ENCODE assay signal across 22 mouse cellular contexts in the genomic region with DNA sequence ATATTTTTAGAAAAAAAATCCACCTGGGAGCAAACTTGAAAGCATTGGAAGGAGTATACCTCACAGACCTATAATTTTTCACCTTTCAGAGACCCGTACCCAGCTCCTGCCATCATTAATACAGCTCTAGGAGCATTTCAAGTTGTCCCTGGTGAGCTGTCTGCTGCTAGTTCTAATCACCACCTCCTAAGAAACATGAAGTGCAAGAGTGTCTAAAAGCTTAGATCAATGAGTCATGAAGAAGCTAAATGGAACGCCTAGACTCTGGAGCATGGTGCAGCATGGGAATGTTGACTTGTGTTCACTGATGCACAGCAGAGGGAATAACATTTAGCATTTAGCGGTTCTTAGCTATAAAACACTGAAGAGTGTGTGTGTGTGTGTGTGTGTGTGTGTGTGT.
DNase-seq lines count a peak whose midpoint lies in the region; ATAC-seq lines count a peak whose summit lies in the region.
"Had no signal": no experiment of that assay in that cellular context is flagged by ENCODE, and none has a peak within 500 bp of the region (broad histone marks: within the 10 kb centered on the region; RNA-seq: fewer than 3 reads in every experiment).

No protein-coding gene starts in this region.

- H3K4me2 ChIP-seq in forebrain, embryonic 14.5 days (ENCODE audit: low read length) = no peak overlapping the region
- no peak overlapping the region for H3K4me2 ChIP-seq in forebrain, embryonic 12.5 days
- no peak overlapping the region for H3K4me2 ChIP-seq in hindbrain, embryonic 15.5 days
- H3K4me2 ChIP-seq in neural tube, embryonic 12.5 days (replicated peaks) = no peak overlapping the region
- H3K4me2 ChIP-seq: heart, embryonic 12.5 days; lung, embryonic 15.5 days had no signal

- WGBS in forebrain, embryonic 14.5 days = 90% methylated on average over 3 of the region's 3 CpGs
- 89% methylated on average over 3 of the region's 3 CpGs for WGBS in forebrain, embryonic 12.5 days
- WGBS in hindbrain, embryonic 15.5 days = 67% methylated on average over 3 of the region's 3 CpGs
- 79% methylated on average over 3 of the region's 3 CpGs for WGBS in hindbrain, embryonic 10.5 days
- 82% methylated on average over 3 of the region's 3 CpGs for WGBS in neural tube, embryonic 12.5 days

- no peak overlapping the region for H3K4me3 ChIP-seq in forebrain, embryonic 14.5 days (ENCODE audit: low read depth, low read length)
- no peak overlapping the region for H3K4me3 ChIP-seq in forebrain, embryonic 12.5 days (replicated peaks)
- no peak overlapping the region for H3K4me3 ChIP-seq in hindbrain, embryonic 15.5 days
- H3K4me3 ChIP-seq in hindbrain, embryonic 10.5 days = no peak overlapping the region
- H3K4me3 ChIP-seq in neural tube, embryonic 12.5 days = no peak overlapping the region
- H3K4me3 ChIP-seq: heart, embryonic 12.5 days; lung, embryonic 15.5 days; midbrain, embryonic 10.5 days; myocyte had no signal

- no peaks in the 10 kb centered on the region for H3K9me3 ChIP-seq in forebrain, embryonic 14.5 days (replicated peaks; ENCODE audit: control insufficient read depth, low read length)
- no peaks in the 10 kb centered on the region for H3K9me3 ChIP-seq in forebrain, embryonic 12.5 days
- H3K9me3 ChIP-seq in hindbrain, embryonic 15.5 days = no peaks in the 10 kb centered on the region
- no peaks in the 10 kb centered on the region for H3K9me3 ChIP-seq in hindbrain, embryonic 10.5 days
- H3K9me3 ChIP-seq in neural tube, embryonic 12.5 days = no peaks in the 10 kb centered on the region
- H3K9me3 ChIP-seq: lung, embryonic 15.5 days; midbrain, embryonic 10.5 days had no signal

- H3K4me1 ChIP-seq in forebrain, embryonic 14.5 days (ENCODE audit: control insufficient read depth, insufficient read depth, low read length) = no peaks in the 10 kb centered on the region
- no peaks in the 10 kb centered on the region for H3K4me1 ChIP-seq in forebrain, embryonic 12.5 days
- no peaks in the 10 kb centered on the region for H3K4me1 ChIP-seq in hindbrain, embryonic 15.5 days (replicated peaks)
- H3K4me1 ChIP-seq in hindbrain, embryonic 10.5 days (replicated peaks) = no peaks in the 10 kb centered on the region
- no peaks in the 10 kb centered on the region for H3K4me1 ChIP-seq in neural tube, embryonic 12.5 days
- H3K4me1 ChIP-seq: heart, embryonic 12.5 days; lung, embryonic 15.5 days; midbrain, embryonic 10.5 days had no signal

- no peak overlapping the region for H3K9ac ChIP-seq in forebrain, embryonic 14.5 days (ENCODE audit: low read length)
- H3K9ac ChIP-seq in forebrain, embryonic 12.5 days = no peak overlapping the region
- no peak overlapping the region for H3K9ac ChIP-seq in hindbrain, embryonic 15.5 days
- no peak overlapping the region for H3K9ac ChIP-seq in neural tube, embryonic 12.5 days
- H3K9ac ChIP-seq: heart, embryonic 12.5 days; liver, embryonic 14.5 days; lung, embryonic 15.5 days had no signal

- DNase-seq in forebrain, embryonic 14.5 days (ENCODE audit: low spot score) = peak; percentile 4
- no peak for DNase-seq in hindbrain, embryonic 10.5 days (ENCODE audit: low spot score)
- DNase-seq in neural tube, embryonic 10.5 days (ENCODE audit: extremely low spot score, low spot score) = no peak
- no peak for DNase-seq in lung, postnatal 10 days
- DNase-seq: adrenal gland, postnatal 14 days; cerebellum, adult 11-12 months; cerebellum, postnatal 14 days; embryo, embryonic 11 days; heart, postnatal 14 days; kidney, postnatal 10 days; thymus, postnatal 25 days had no signal

- no peak for ATAC-seq in forebrain, embryonic 14.5 days
- ATAC-seq in forebrain, embryonic 12.5 days (ENCODE audit: low FRiP score) = no peak
- peak; percentile 69 for ATAC-seq in hindbrain, embryonic 15.5 days (ENCODE audit: low FRiP score, low read depth)
- ATAC-seq in neural tube, embryonic 12.5 days (ENCODE audit: low FRiP score, low read depth) = 0 out of 2 replicates have a peak, but pooled peaks have one; percentile 25
- ATAC-seq in inflammation-experienced regulatory T-cells, adult 6 months = no peak
- ATAC-seq: activated CD4-positive, CD25-positive, alpha-beta regulatory T cell, adult 4 months had no signal

- H3K27ac ChIP-seq in forebrain, embryonic 14.5 days (ENCODE audit: low read depth, low read length) = no peak overlapping the region
- no peak overlapping the region for H3K27ac ChIP-seq in forebrain, embryonic 12.5 days
- no peak overlapping the region for H3K27ac ChIP-seq in hindbrain, embryonic 15.5 days (replicated peaks)
- H3K27ac ChIP-seq in hindbrain, embryonic 10.5 days = no peak overlapping the region
- H3K27ac ChIP-seq in neural tube, embryonic 12.5 days = no peak overlapping the region
- H3K27ac ChIP-seq: liver, embryonic 14.5 days; lung, embryonic 15.5 days; macrophage; midbrain, embryonic 10.5 days had no signal

- H3K27me3 ChIP-seq in forebrain, embryonic 14.5 days (replicated peaks; ENCODE audit: control insufficient read depth, insufficient read depth, low read length) = no peaks in the 10 kb centered on the region
- no peaks in the 10 kb centered on the region for H3K27me3 ChIP-seq in forebrain, embryonic 12.5 days
- H3K27me3 ChIP-seq in hindbrain, embryonic 15.5 days = no peaks in the 10 kb centered on the region
- no peaks in the 10 kb centered on the region for H3K27me3 ChIP-seq in hindbrain, embryonic 10.5 days (ENCODE audit: insufficient read depth, poor library complexity, severe bottlenecking)
- no peaks in the 10 kb centered on the region for H3K27me3 ChIP-seq in neural tube, embryonic 12.5 days (replicated peaks)
- H3K27me3 ChIP-seq: heart, embryonic 12.5 days; lung, embryonic 15.5 days had no signal

- H3K36me3 ChIP-seq in forebrain, embryonic 14.5 days (ENCODE audit: control insufficient read depth, insufficient read depth, low read length) = no peaks in the 10 kb centered on the region
- H3K36me3 ChIP-seq in forebrain, embryonic 12.5 days (replicated peaks) = no peaks in the 10 kb centered on the region
- no peaks in the 10 kb centered on the region for H3K36me3 ChIP-seq in hindbrain, embryonic 15.5 days
- H3K36me3 ChIP-seq in hindbrain, embryonic 10.5 days = no peaks in the 10 kb centered on the region
- no peaks in the 10 kb centered on the region for H3K36me3 ChIP-seq in neural tube, embryonic 12.5 days
- H3K36me3 ChIP-seq: heart, embryonic 12.5 days; lung, embryonic 15.5 days; midbrain, embryonic 10.5 days had no signal

Comparison
In these comparisons a context has a peak if more than half of its experiments do, and no peak if none do; other contexts are left out.
1. ATAC-seq: peak in hindbrain, embryonic 15.5 days (single experiment) and neural tube, embryonic 12.5 days (single experiment); none in forebrain, embryonic 14.5 days (single experiment), forebrain, embryonic 12.5 days (single experiment) and inflammation-experienced regulatory T-cells, adult 6 months (single experiment).